Mouse (Mus musculus) limb, embryonic 15.5 days (tissue): ENCODE results near the gene Gys2. TPM values are rescaled to one million over a fixed set of nuclear protein-coding genes. Genes with fewer than 3 reads are reported as not detected.
"Not testable (repeated sequence)": the region's sequence is repeated elsewhere in the genome, so short reads cannot be mapped to it uniquely, and the experiment has no call there.

ENCODE experiments used
- ATAC-seq: fragments of 200-750 bp; cut with Nextera tagmentation; 2 replicates; pipeline ENCODE4 v1.8.0; 2017; ENCODE audit warnings: low read depth, moderate TSS enrichment; ENCODE audit not compliant: insufficient number of reproducible peaks, low FRiP score, low TSS enrichment
- H3K27ac ChIP-seq: fragments of 300-500 bp; sonication (generic); 2 replicates; pipeline ENCODE4 v1.5.1; 2015; ENCODE audit warnings: moderate library complexity, mild to moderate bottlenecking, inconsistent platforms
- H3K27me3 ChIP-seq: fragments of 300-500 bp; sonication (generic); 2 replicates; pipeline ENCODE4 v1.6.1; 2015; ENCODE audit warnings: inconsistent platforms
- H3K36me3 ChIP-seq: fragments of 300-500 bp; sonication (generic); 2 replicates; pipeline ENCODE4 v1.6.1; 2015; ENCODE audit warnings: inconsistent platforms
- H3K4me1 ChIP-seq: fragments of 300-500 bp; sonication (generic); 2 replicates; pipeline ENCODE4 v1.6.1; 2015; ENCODE audit warnings: inconsistent platforms
- H3K4me2 ChIP-seq: fragments of 300-500 bp; sonication (generic); 2 replicates; pipeline ENCODE4 v1.6.1; 2015; ENCODE audit warnings: mild to moderate bottlenecking, inconsistent platforms
- H3K4me3 ChIP-seq: fragments of 300-500 bp; sonication (generic); 2 replicates; pipeline ENCODE4 v1.5.1; 2015; ENCODE audit warnings: mild to moderate bottlenecking, inconsistent platforms
- H3K9ac ChIP-seq: fragments of 300-500 bp; sonication (generic); 2 replicates; pipeline ENCODE4 v1.6.1; 2015; ENCODE audit warnings: inconsistent platforms
- H3K9me3 ChIP-seq: fragments of 300-500 bp; sonication (generic); 2 replicates; pipeline ENCODE4 v1.6.1; 2016; ENCODE audit warnings: inconsistent platforms
- WGBS: fragments of 180-500 bp; shearing (Covaris S2); methylation state at CpG from one replicate; pipeline ENCODE4 v1.1.7; 2015; 5-methylcytosine and 5-hydroxymethylcytosine counted together
- polyA plus RNA-seq: library from polyadenylated mRNA; unstranded; fragments of >200 nt; fragmentation: Nextera tagmentation; extraction: Ambion mirVana; gene quantifications from 2 replicates; pipeline ENCODE4 v1.2.1, GENCODE M21; 2015

The Gys2 gene
- polyA plus RNA-seq, 1 experiment from 2014 or later: not detected

- Histone ChIP-seq H3K4me3 (no peak overlapping the region), H3K9ac (no peak overlapping the region), H3K4me2 (no peak overlapping the region), H3K36me3 (peaks cover 15% of the 10 kb centered on the region; the same call in 1 of the 2 replicates), H3K27ac (no peak overlapping the region), H3K27me3 (no peaks in the 10 kb centered on the region), H3K4me1 (peaks cover 17% of the 10 kb centered on the region), H3K9me3 (no peaks in the 10 kb centered on the region)
- WGBS: 87% methylated on average over 8 of the region's 8 CpGs
- no peak for ATAC-seq
Observed at GRCm38 (mm10) chr6:142503601-142504000, 30.7 kb upstream of the Gys2 start.

GRCm38 (mm10) chr6:142502519-142503125 is 29.7 kb upstream of the Gys2 start:
- H3K27ac ChIP-seq: no peak overlapping the region
- no peaks in the 10 kb centered on the region for H3K27me3 ChIP-seq
- H3K4me3 ChIP-seq: no peak overlapping the region
- no peak overlapping the region for H3K9ac ChIP-seq
- no peak for ATAC-seq
- H3K4me2 ChIP-seq: no peak overlapping the region
- peaks cover 23% of the 10 kb centered on the region for H3K36me3 ChIP-seq
- WGBS: 78% methylated on average over 10 of the region's 10 CpGs
- H3K9me3 ChIP-seq: no peaks in the 10 kb centered on the region
- peaks cover 12% of the 10 kb centered on the region for H3K4me1 ChIP-seq

- WGBS: 94% methylated on average over 6 of the region's 6 CpGs
- not testable (repeated sequence) for ATAC-seq, H3K9me3 ChIP-seq, H3K27ac ChIP-seq, H3K9ac ChIP-seq, H3K4me2 ChIP-seq, H3K4me1 ChIP-seq, H3K27me3 ChIP-seq, H3K4me3 ChIP-seq
- H3K36me3 ChIP-seq: peaks cover 50% of the 10 kb centered on the region
Observed at GRCm38 (mm10) chr6:142490114-142490513, 17.2 kb upstream of the Gys2 start.

DNA sequence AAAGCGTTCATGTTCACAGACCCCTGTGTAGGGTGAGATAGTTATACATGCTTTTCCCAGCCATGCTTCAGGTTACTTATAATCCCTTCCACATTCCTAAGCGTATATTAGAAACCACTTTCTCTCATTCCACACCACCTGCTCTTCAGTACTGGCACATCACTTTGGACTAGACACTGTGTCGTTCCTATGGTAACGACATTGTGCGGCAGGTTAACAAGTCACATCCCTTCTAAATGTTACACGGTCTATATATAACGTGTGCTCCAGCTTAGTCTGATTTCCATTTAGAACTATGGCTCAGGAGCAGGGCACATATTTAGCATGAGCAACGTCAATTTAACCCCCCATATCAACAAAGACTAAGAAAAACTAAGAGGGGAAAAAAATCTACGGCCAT is 14.7 kb upstream of the Gys2 start:
- no peaks in the 10 kb centered on the region for H3K9me3 ChIP-seq
- H3K27me3 ChIP-seq: no peaks in the 10 kb centered on the region
- no peak overlapping the region for H3K4me3 ChIP-seq
- H3K27ac ChIP-seq: no peak overlapping the region
- no peaks in the 10 kb centered on the region for H3K4me1 ChIP-seq
- H3K4me2 ChIP-seq: no peak overlapping the region
- 81% methylated on average over 9 of the region's 9 CpGs for WGBS
- peaks cover 35% of the 10 kb centered on the region for H3K36me3 ChIP-seq
- H3K9ac ChIP-seq: no peak overlapping the region
- no peak for ATAC-seq

DNA sequence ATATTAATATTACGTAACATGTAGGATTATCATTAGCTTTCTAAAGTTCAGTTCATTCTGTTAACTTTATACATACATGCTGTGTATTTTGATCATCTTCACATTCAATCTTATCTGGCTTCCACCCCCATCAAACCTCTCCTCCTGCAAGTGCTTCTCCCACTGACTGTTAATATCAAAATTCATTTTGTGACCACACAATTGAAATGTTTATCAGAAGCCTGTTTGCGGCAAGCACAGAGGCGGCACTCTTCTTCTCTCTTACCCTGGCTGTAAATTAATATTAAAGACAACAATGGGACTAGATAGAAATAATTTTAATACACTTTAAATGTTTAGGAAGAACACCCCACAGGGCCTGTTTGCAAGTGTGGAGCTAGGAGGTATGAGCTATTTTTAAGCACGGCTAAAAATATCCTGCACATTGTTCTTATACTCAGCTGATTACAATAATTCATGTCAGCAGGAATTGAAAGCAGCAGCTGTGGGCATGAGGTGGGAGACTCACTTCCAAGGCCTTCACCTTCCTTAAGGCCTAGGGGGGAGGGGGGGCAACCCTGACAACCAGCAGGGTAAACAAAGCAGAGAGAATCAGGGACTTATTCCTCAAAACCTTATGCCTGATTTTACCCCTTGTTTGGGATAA is 12.7 kb upstream of the Gys2 start:
- H3K9me3 ChIP-seq: no peaks in the 10 kb centered on the region
- H3K4me3 ChIP-seq: no peak overlapping the region
- no peaks in the 10 kb centered on the region for H3K4me1 ChIP-seq
- no peak for ATAC-seq
- 84% methylated on average over 4 of the region's 4 CpGs for WGBS
- no peak overlapping the region for H3K9ac ChIP-seq
- H3K27me3 ChIP-seq: no peaks in the 10 kb centered on the region
- H3K4me2 ChIP-seq: no peak overlapping the region
- H3K36me3 ChIP-seq: peaks cover 22% of the 10 kb centered on the region
- H3K27ac ChIP-seq: no peak overlapping the region

DNA sequence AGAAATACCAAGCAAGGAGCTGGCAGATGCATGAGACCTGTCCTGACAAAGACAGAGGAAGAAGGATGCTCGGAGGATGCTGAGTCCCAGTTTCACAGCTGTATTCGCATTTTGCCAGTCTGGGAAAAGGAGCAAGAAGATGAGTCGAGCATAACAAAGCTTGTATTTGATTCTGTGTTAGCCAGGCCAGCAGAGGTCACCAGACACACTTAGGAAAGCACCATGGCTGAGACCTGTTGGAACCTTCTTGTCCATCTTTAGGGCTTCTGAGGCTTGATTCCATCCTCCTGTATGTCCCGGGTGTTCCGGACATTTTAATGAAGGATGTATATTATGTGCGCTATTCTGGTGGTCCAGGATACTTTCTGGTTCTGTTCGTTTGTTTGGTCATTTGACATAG is 4.3 kb upstream of the Gys2 start:
- Histone ChIP-seq H3K27ac (no peak overlapping the region), H3K4me2 (no peak overlapping the region), H3K4me1 (no peaks in the 10 kb centered on the region), H3K27me3 (no peaks in the 10 kb centered on the region), H3K36me3 (no peaks in the 10 kb centered on the region), H3K9me3 (no peaks in the 10 kb centered on the region), H3K9ac (no peak overlapping the region), H3K4me3 (no peak overlapping the region)
- no peak for ATAC-seq
- 77% methylated on average over 7 of the region's 7 CpGs for WGBS

DNA sequence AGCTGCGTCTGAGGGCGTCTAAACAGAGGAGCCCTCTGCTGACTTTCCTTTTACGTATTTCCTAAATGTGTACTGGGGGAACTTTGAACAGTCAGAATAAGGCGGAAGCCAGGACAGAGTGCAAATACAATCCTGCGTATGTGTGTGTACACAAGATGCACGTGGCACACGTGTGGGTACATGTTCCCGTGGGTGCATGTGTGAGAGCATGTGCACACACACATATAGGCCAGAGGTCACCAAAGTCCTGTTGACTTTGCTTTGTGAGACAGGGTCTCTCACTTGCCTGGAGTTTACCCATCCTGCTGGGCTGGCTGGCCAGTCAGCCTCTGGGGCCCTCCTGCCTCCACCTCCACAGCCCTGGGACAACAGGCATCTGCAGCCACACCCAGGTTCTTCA is 1.8 kb downstream of the Gys2 start:
- Histone ChIP-seq H3K27me3 (no peaks in the 10 kb centered on the region), H3K9me3 (no peaks in the 10 kb centered on the region), H3K4me1 (no peaks in the 10 kb centered on the region), H3K4me2 (no peak overlapping the region), H3K4me3 (no peak overlapping the region), H3K36me3 (no peaks in the 10 kb centered on the region), H3K9ac (no peak overlapping the region), H3K27ac (no peak overlapping the region)
- ATAC-seq: no peak
- WGBS: 87% methylated on average over 8 of the region's 8 CpGs

- Histone ChIP-seq H3K27ac (no peak overlapping the region), H3K9ac (no peak overlapping the region), H3K4me1 (no peaks in the 10 kb centered on the region), H3K4me3 (no peak overlapping the region), H3K4me2 (no peak overlapping the region), H3K36me3 (no peaks in the 10 kb centered on the region), H3K9me3 (no peaks in the 10 kb centered on the region), H3K27me3 (no peaks in the 10 kb centered on the region)
- WGBS: 55% methylated on average over 4 of the region's 4 CpGs
- no peak for ATAC-seq
Observed at GRCm38 (mm10) chr6:142469602-142470001, 3.3 kb downstream of the Gys2 start.

- no peak for ATAC-seq
- WGBS: 61% methylated on average over 6 of the region's 6 CpGs
- H3K36me3 ChIP-seq: no peaks in the 10 kb centered on the region
Observed at GRCm38 (mm10) chr6:142462194-142462593, 10.7 kb downstream of the Gys2 start.

GRCm38 (mm10) chr6:142459017-142459678 is 13.8 kb downstream of the Gys2 start:
- Histone ChIP-seq H3K9me3 (no peaks in the 10 kb centered on the region), H3K9ac (no peak overlapping the region), H3K4me1 (no peaks in the 10 kb centered on the region), H3K4me2 (no peak overlapping the region), H3K27me3 (no peaks in the 10 kb centered on the region), H3K27ac (no peak overlapping the region), H3K36me3 (no peaks in the 10 kb centered on the region), H3K4me3 (no peak overlapping the region)
- 75% methylated on average over 14 of the region's 14 CpGs for WGBS
- no peak for ATAC-seq

More at GRCm38 (mm10) chr6:142462194-142462593, 10.7 kb downstream of the Gys2 start:
- no peaks in the 10 kb centered on the region for H3K9me3 ChIP-seq
- H3K27ac ChIP-seq: no peak overlapping the region
- no peaks in the 10 kb centered on the region for H3K4me1 ChIP-seq
- no peaks in the 10 kb centered on the region for H3K27me3 ChIP-seq
- no peak overlapping the region for H3K4me3 ChIP-seq
- H3K4me2 ChIP-seq: no peak overlapping the region
- no peak overlapping the region for H3K9ac ChIP-seq

- ATAC-seq: no peak
- H3K4me1 ChIP-seq: no peaks in the 10 kb centered on the region
- no peak overlapping the region for H3K9ac ChIP-seq
- no peak overlapping the region for H3K27ac ChIP-seq
- no peaks in the 10 kb centered on the region for H3K27me3 ChIP-seq
- 40% methylated on average over 7 of the region's 7 CpGs for WGBS
- no peak overlapping the region for H3K4me2 ChIP-seq
- H3K9me3 ChIP-seq: no peaks in the 10 kb centered on the region
- no peak overlapping the region for H3K4me3 ChIP-seq
- H3K36me3 ChIP-seq: no peaks in the 10 kb centered on the region
Observed at GRCm38 (mm10) chr6:142458010-142458409, 14.9 kb downstream of the Gys2 start.

GRCm38 (mm10) chr6:142455314-142455996 is 17.5 kb downstream of the Gys2 start:
- H3K27me3 ChIP-seq: no peaks in the 10 kb centered on the region
- no peak overlapping the region for H3K27ac ChIP-seq
- no peaks in the 10 kb centered on the region for H3K9me3 ChIP-seq
- no peaks in the 10 kb centered on the region for H3K36me3 ChIP-seq
- no peak overlapping the region for H3K4me3 ChIP-seq
- 74% methylated on average over 7 of the region's 7 CpGs for WGBS
- no peak overlapping the region for H3K4me2 ChIP-seq
- H3K9ac ChIP-seq: no peak overlapping the region
- H3K4me1 ChIP-seq: no peaks in the 10 kb centered on the region
- ATAC-seq: no peak
